Mouse (Mus musculus) small intestine, adult 2 months (tissue): ENCODE measurements around the gene Dnajb3.

Experiments used
- CTCF ChIP-seq: fragments of 200-500 bp; IDR thresholded peaks from 2 replicates; pipeline ENCODE4 v1.5.1; 2012; ENCODE audit warnings: low read depth, mild to moderate bottlenecking, control low read depth, inconsistent platforms, low read length, moderate library complexity, mixed read lengths; ENCODE audit not compliant: insufficient replicate concordance, insufficient read length; ENCODE audit errors: extremely low read depth
- POLR2A ChIP-seq: fragments of 200-500 bp; IDR thresholded peaks from 2 replicates; pipeline ENCODE4 v1.6.1; 2012; ENCODE audit warnings: low read depth, mild to moderate bottlenecking, control low read depth, inconsistent platforms, low read length, moderate library complexity

- TF ChIP-seq POLR2A = no peak
- no peak for TF ChIP-seq CTCF
Measured at GRCm38 (mm10) chr1:88234248-88234610, 28.6 kb upstream of the Dnajb3 start.
